Mouse (Mus musculus) stomach, postnatal 0 days (tissue): ENCODE measurements around the gene Atp2a2. TPM values are rescaled to one million over a fixed set of nuclear protein-coding genes. Genes with fewer than 3 reads are reported as not detected.
A peak's percentile ranks its signal among the peaks of the same experiment; 100 is the strongest.

Source experiments
- ATAC-seq: fragments of 200-750 bp; cut with Nextera tagmentation; 2 replicates; pipeline ENCODE4 v1.8.0; 2017; ENCODE audit not compliant: low FRiP score, low TSS enrichment
- DNase-seq: peaks from one replicate; pipeline ENCODE4 v3.0.0-alpha.2; 2016; ENCODE audit warnings: low spot score
- H3K27ac ChIP-seq: fragments of 300-500 bp; sonication (generic); replicated peaks from 2 replicates; pipeline ENCODE4 v1.5.1; 2014; ENCODE audit warnings: mild to moderate bottlenecking, control low read depth
- H3K27me3 ChIP-seq: fragments of 300-500 bp; sonication (generic); 2 replicates; pipeline ENCODE4 v1.6.1; 2014; ENCODE audit warnings: low read length; ENCODE audit not compliant: control insufficient read depth, insufficient read depth
- H3K36me3 ChIP-seq: fragments of 300-500 bp; sonication (generic); 2 replicates; pipeline ENCODE4 v1.6.1; 2014; ENCODE audit warnings: low read length, mixed read lengths; ENCODE audit not compliant: control insufficient read depth, insufficient read depth
- H3K4me1 ChIP-seq: fragments of 300-500 bp; sonication (generic); replicated peaks from 2 replicates; pipeline ENCODE4 v1.6.1; 2014; ENCODE audit warnings: antibody characterized with exemption; ENCODE audit not compliant: control insufficient read depth, insufficient read depth
- H3K4me2 ChIP-seq: fragments of 300-500 bp; sonication (generic); replicated peaks from 2 replicates; pipeline ENCODE4 v1.6.1; 2014; ENCODE audit warnings: low read depth, mild to moderate bottlenecking, control low read depth, moderate library complexity
- H3K4me3 ChIP-seq: fragments of 300-500 bp; sonication (generic); 2 replicates; pipeline ENCODE4 v1.5.1; 2014; ENCODE audit warnings: low read depth, low read length, control low read depth
- H3K9ac ChIP-seq: fragments of 300-500 bp; sonication (generic); 2 replicates; pipeline ENCODE4 v1.6.1; 2014; ENCODE audit warnings: mild to moderate bottlenecking, low read length, control low read depth, mixed read lengths
- H3K9me3 ChIP-seq: fragments of 300-500 bp; sonication (generic); 2 replicates; pipeline ENCODE4 v1.6.1; 2016; ENCODE audit warnings: low read length; ENCODE audit not compliant: control insufficient read depth
- CTCF ChIP-seq: IDR thresholded peaks from 2 replicates; pipeline ENCODE4 v1.5.1; 2016; ENCODE audit warnings: antibody characterized with exemption, low read depth, mild to moderate bottlenecking, moderate library complexity
- EP300 ChIP-seq: optimal IDR thresholded peaks from 2 replicates; pipeline ENCODE3; 2016; ENCODE audit warnings: antibody characterized with exemption
- WGBS: fragments of 180-500 bp; shearing (Covaris S2); extraction: QIAGEN DNeasy Blood & Tissue Kit; methylation state at CpG from one replicate; pipeline ENCODE4 v1.1.7; 2014; 5-methylcytosine and 5-hydroxymethylcytosine counted together
- polyA plus RNA-seq: library from polyadenylated mRNA; unstranded; fragments of >200 nt; fragmentation: Nextera tagmentation; extraction: Ambion mirVana; gene quantifications from 2 replicates; pipeline ENCODE4 v1.2.1, GENCODE M21; 2015

Gene Atp2a2
- polyA plus RNA-seq, 1 experiment from 2014 or later, result 24.0 TPM

DNA sequence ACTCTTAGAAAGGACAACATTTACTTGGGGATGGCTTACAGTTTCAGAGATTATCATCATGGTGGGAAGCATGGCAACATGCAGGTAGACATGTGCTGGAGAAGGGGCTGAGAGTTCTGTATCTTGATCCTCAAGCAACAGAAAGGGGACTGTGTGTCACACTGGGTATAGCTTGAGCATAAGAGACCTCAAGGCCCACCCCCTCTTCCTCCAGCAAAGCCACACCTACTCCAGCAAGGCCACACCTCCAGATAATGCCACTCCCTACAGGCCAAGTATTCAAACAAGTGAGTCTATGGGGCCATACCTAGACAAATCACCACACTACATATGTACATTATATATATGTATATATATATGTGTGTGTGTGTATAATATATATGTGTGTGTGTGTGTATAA is 5.4 kb upstream of the Atp2a2 start:
- TF ChIP-seq EP300, result no peak
- no peak for TF ChIP-seq CTCF
- no peak for ATAC-seq
- Histone ChIP-seq H3K36me3 (no peaks in the 10 kb centered on the region), H3K4me2 (no peak overlapping the region), H3K9ac (no peak overlapping the region), H3K9me3 (no peaks in the 10 kb centered on the region), H3K4me1 (peaks cover 5% of the 10 kb centered on the region; the same call in 1 of the 2 replicates), H3K27me3 (no peaks in the 10 kb centered on the region), H3K4me3 (no peak overlapping the region), H3K27ac (no peak overlapping the region)
- no peak for DNase-seq

DNA sequence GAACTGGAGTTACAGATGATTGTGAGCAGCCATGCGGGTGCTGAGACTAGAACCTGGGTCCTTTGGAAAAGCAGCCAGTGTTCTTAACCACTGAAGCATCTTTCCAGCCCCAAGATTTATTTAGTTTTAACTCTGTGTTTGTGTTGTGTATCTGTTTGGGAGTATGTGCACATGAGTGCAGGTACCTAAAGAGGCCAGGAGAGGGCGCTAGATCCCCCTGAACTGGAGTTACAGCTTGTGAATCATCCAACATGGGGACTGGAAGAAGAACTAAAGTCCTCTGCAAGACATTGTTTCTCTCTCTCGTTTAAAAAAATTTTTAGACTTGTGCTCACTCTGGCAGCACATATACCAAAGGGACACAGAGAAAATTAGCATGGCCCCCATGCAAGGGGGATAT is 4.4 kb upstream of the Atp2a2 start:
- H3K27me3 ChIP-seq, result no peaks in the 10 kb centered on the region
- no peak overlapping the region for H3K4me3 ChIP-seq
- H3K9me3 ChIP-seq, result no peaks in the 10 kb centered on the region
- WGBS, result 82% methylated on average over 3 of the region's 3 CpGs
- H3K4me2 ChIP-seq, result no peak overlapping the region
- H3K9ac ChIP-seq, result no peak overlapping the region
- ATAC-seq, result no peak
- H3K4me1 ChIP-seq, result peaks cover 5% of the 10 kb centered on the region; the same call in 1 of the 2 replicates
- H3K27ac ChIP-seq, result no peak overlapping the region
- H3K36me3 ChIP-seq, result no peaks in the 10 kb centered on the region
- no peak for DNase-seq
- TF ChIP-seq EP300, result no peak
- TF ChIP-seq CTCF, result peak; percentile 53

DNA sequence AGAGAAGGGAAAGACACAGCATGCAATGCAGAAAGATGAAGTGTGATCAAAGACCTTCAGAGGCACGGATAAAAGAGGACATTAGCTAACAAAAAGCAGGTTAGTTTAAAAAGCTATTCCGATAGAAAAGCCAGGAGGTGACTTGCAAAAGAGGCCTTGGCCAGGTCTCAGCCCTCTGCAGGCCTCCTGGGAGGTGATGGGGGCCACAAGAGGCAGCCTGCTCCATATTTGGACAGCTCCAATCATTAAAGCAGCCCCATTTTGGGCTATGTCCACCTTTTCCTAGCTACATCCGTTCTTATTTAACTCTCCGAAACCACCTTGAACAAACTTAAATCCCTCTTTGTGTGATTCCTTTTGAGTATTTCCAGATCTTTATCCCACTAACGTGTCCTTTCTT is 3.5 kb upstream of the Atp2a2 start:
- no peak overlapping the region for H3K4me2 ChIP-seq
- no peak overlapping the region for H3K9ac ChIP-seq
- DNase-seq (no peak), ATAC-seq (no peak)
- H3K9me3 ChIP-seq, result no peaks in the 10 kb centered on the region
- no peak overlapping the region for H3K27ac ChIP-seq
- no peaks in the 10 kb centered on the region for H3K36me3 ChIP-seq
- WGBS, result 70% methylated on average over 5 of the region's 5 CpGs
- no peaks in the 10 kb centered on the region for H3K27me3 ChIP-seq
- TF ChIP-seq EP300, result no peak
- TF ChIP-seq CTCF, result no peak
- no peaks in the 10 kb centered on the region for H3K4me1 ChIP-seq
- no peak overlapping the region for H3K4me3 ChIP-seq

DNA sequence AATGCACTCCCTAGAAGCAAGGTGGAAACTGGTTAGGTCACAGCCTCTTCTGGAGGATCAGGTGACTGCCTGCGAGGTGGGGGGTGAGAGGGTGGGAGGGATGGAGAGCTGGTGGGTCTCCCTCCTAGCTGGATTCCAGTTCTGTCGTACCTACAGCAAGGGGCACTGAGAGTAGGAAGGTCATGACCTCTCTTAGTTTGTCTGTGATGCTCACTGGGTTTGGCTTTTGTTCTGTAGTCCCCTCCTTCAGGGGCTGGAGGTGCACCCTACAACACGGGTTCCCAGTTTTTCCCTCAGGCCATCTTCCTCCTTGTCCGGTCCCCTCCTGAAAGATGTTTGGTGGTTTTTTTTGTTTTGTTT is 1.7 kb upstream of the Atp2a2 start:
- H3K9me3 ChIP-seq, result no peaks in the 10 kb centered on the region
- H3K9ac ChIP-seq, result no peak overlapping the region
- no peak overlapping the region for H3K27ac ChIP-seq
- 58% methylated on average over 4 of the region's 4 CpGs for WGBS
- ATAC-seq, result no peak
- H3K27me3 ChIP-seq, result no peaks in the 10 kb centered on the region
- DNase-seq, result no peak
- H3K4me2 ChIP-seq, result no peak overlapping the region
- H3K4me1 ChIP-seq, result no peaks in the 10 kb centered on the region
- TF ChIP-seq EP300 (no peak), CTCF (no peak)
- no peak overlapping the region for H3K4me3 ChIP-seq
- H3K36me3 ChIP-seq, result no peaks in the 10 kb centered on the region

DNA sequence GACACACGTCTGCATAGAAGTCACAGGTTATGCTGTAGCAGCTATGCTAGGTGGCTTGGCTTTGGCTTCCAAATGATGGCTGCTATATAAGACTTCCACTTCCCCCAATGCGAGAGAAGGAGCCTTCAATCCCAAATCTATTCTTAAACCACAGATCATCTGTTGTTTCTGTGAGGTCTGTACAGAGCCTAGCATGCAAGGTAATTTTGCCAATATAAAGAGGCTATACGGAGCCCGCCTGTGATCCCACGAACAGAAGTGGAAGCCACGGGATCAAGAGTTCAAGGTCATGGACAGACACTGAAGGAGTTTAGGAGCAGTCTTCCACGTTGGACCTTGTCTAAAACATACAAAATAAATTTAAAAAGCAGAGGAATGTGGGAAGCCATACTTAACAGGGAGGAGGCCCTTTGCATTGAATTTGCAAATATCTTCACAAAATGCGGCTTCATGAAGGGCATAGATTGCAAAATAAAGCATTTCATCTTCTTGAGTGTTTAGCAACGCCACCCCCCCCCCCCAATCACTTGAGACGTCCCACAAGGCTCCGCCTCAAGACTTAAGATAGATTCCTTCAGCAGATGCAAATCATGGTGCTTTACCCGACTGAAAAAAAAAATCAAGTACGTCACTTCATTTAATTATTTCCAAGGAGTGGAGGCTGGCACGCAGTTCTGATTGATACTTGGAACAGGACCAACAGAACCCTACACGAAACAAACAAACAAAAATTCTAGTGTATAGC is 1.2 kb upstream of the Atp2a2 start:
- Histone ChIP-seq H3K27me3 (no peaks in the 10 kb centered on the region), H3K36me3 (no peaks in the 10 kb centered on the region), H3K4me2 (peak overlapping the region; percentile 91), H3K4me1 (no peaks in the 10 kb centered on the region; the same call in 1 of the 2 replicates), H3K9ac (peak overlapping the region; percentile 99), H3K9me3 (no peaks in the 10 kb centered on the region), H3K27ac (peak overlapping the region; percentile 100), H3K4me3 (peak overlapping the region; percentile 98)
- no peak for ATAC-seq
- 50% methylated on average over 15 of the region's 15 CpGs for WGBS
- TF ChIP-seq CTCF (no peak), EP300 (no peak)
- DNase-seq, result no peak
